Mouse (Mus musculus): Measurements from ENCODE around the gene Cdyl. TPM values are rescaled to one million over a fixed set of nuclear protein-coding genes. Genes with fewer than 3 reads are reported as not detected.

Cdyl gene
- polyA plus RNA-seq, 1 experiment, result 10.9 TPM

GRCm38 (mm10) chr13:35769673-35770072 lies 110.0 kb downstream of the Cdyl start:
- no peaks in the 10 kb centered on the region for H3K36me3 ChIP-seq (ENCODE audit: control insufficient read depth, insufficient read depth)
- H3ac ChIP-seq (ENCODE audit: control insufficient read depth, insufficient read length), result no peak overlapping the region
- H3K27me3 ChIP-seq (ENCODE audit: control insufficient read depth, insufficient read depth, insufficient read length), result no peaks in the 10 kb centered on the region
- H3K4me3 ChIP-seq, result no peak overlapping the region
- no peak for TF ChIP-seq POLR2AphosphoS2 (IDR thresholded peaks at IDR 0.05; ENCODE audit: insufficient read length, low read depth)
- peaks cover 78% of the 10 kb centered on the region for H3K79me2 ChIP-seq (ENCODE audit: control insufficient read depth, insufficient read depth)
- no peak overlapping the region for H3K4me2 ChIP-seq (ENCODE audit: low read depth)

- Histone ChIP-seq H3K36me3 (ENCODE audit: control insufficient read depth, insufficient read depth) (no peaks in the 10 kb centered on the region), H3K4me3 (no peak overlapping the region), H3ac (ENCODE audit: control insufficient read depth, insufficient read length) (no peak overlapping the region), H3K4me2 (ENCODE audit: low read depth) (no peak overlapping the region), H3K79me2 (ENCODE audit: control insufficient read depth, insufficient read depth) (peaks cover 78% of the 10 kb centered on the region), H3K27me3 (ENCODE audit: control insufficient read depth, insufficient read depth, insufficient read length) (no peaks in the 10 kb centered on the region)
- TF ChIP-seq USF1 (IDR thresholded peaks at IDR 0.05; ENCODE audit: low read depth) (no peak), POLR2A (IDR thresholded peaks at IDR 0.05; ENCODE audit: insufficient read length, low read depth) (no peak), REST (IDR thresholded peaks at IDR 0.05; ENCODE audit: insufficient read depth, insufficient read length) (no peak), E2F4 (IDR thresholded peaks at IDR 0.05; ENCODE audit: insufficient read depth) (no peak), TCF12 (IDR thresholded peaks at IDR 0.05; ENCODE audit: insufficient read depth, poor library complexity, severe bottlenecking) (no peak), MAX (IDR thresholded peaks at IDR 0.05; ENCODE audit: low read depth) (no peak), MYOG (IDR thresholded peaks at IDR 0.05; ENCODE audit: control insufficient read depth in 1 of 3, insufficient read depth in 1 of 3, insufficient read length in 2 of 3, low read depth in 2 of 3) (no peak), TCF3 (IDR thresholded peaks at IDR 0.05; ENCODE audit: insufficient read length, low read depth) (no peak), CEBPB (IDR thresholded peaks at IDR 0.05; ENCODE audit: insufficient read depth, poor library complexity, severe bottlenecking) (no peak), POLR2AphosphoS2 (IDR thresholded peaks at IDR 0.05; ENCODE audit: insufficient read length, low read depth) (no peak), MYOD1 (IDR thresholded peaks at IDR 0.05; ENCODE audit: control insufficient read depth in 1 of 3, insufficient read length in 2 of 3, low read depth in 2 of 3) (no peak), SRF (IDR thresholded peaks at IDR 0.05; ENCODE audit: control insufficient read depth, insufficient read length, low read depth) (no peak)
These were observed 110.8 kb downstream of the Cdyl start for GRCm38 (mm10) chr13:35770421-35770820.

- no peak for TF ChIP-seq USF1 (IDR thresholded peaks at IDR 0.05; ENCODE audit: low read depth)
- TF ChIP-seq SRF (IDR thresholded peaks at IDR 0.05; ENCODE audit: control insufficient read depth, insufficient read length, low read depth), result no peak
- TF ChIP-seq MYOD1 (IDR thresholded peaks at IDR 0.05; ENCODE audit: control insufficient read depth in 1 of 3, insufficient read length in 2 of 3, low read depth in 2 of 3), result no peak
- no peak for TF ChIP-seq E2F4 (IDR thresholded peaks at IDR 0.05; ENCODE audit: insufficient read depth)
- no peak for TF ChIP-seq MYOG (IDR thresholded peaks at IDR 0.05; ENCODE audit: control insufficient read depth in 1 of 3, insufficient read depth in 1 of 3, insufficient read length in 2 of 3, low read depth in 2 of 3)
- no peak for TF ChIP-seq REST (IDR thresholded peaks at IDR 0.05; ENCODE audit: insufficient read depth, insufficient read length)
- no peak for TF ChIP-seq POLR2A (IDR thresholded peaks at IDR 0.05; ENCODE audit: insufficient read length, low read depth)
- TF ChIP-seq TCF3 (IDR thresholded peaks at IDR 0.05; ENCODE audit: insufficient read length, low read depth), result no peak
- no peak for TF ChIP-seq TCF12 (IDR thresholded peaks at IDR 0.05; ENCODE audit: insufficient read depth, poor library complexity, severe bottlenecking)
- TF ChIP-seq CEBPB (IDR thresholded peaks at IDR 0.05; ENCODE audit: insufficient read depth, poor library complexity, severe bottlenecking), result no peak
- no peak for TF ChIP-seq MAX (IDR thresholded peaks at IDR 0.05; ENCODE audit: low read depth)
- TF ChIP-seq POLR2AphosphoS2 (IDR thresholded peaks at IDR 0.05; ENCODE audit: insufficient read length, low read depth), result no peak
- Histone ChIP-seq H3ac (ENCODE audit: control insufficient read depth, insufficient read length) (no peak overlapping the region), H3K27me3 (ENCODE audit: control insufficient read depth, insufficient read depth, insufficient read length) (no peaks in the 10 kb centered on the region), H3K4me2 (ENCODE audit: low read depth) (no peak overlapping the region), H3K36me3 (ENCODE audit: control insufficient read depth, insufficient read depth) (no peaks in the 10 kb centered on the region), H3K79me2 (ENCODE audit: control insufficient read depth, insufficient read depth) (peaks cover 85% of the 10 kb centered on the region), H3K4me3 (no peak overlapping the region)
These were observed 112.3 kb downstream of the Cdyl start for GRCm38 (mm10) chr13:35771968-35772382.

- Histone ChIP-seq H3K27me3 (ENCODE audit: control insufficient read depth, insufficient read depth, insufficient read length) (no peaks in the 10 kb centered on the region), H3K36me3 (ENCODE audit: control insufficient read depth, insufficient read depth) (no peaks in the 10 kb centered on the region), H3K4me2 (ENCODE audit: low read depth) (no peak overlapping the region), H3ac (ENCODE audit: control insufficient read depth, insufficient read length) (no peak overlapping the region), H3K79me2 (ENCODE audit: control insufficient read depth, insufficient read depth) (peaks cover 86% of the 10 kb centered on the region), H3K4me3 (no peak overlapping the region)
- peak in 1 of 3 experiments; percentile 51 for TF ChIP-seq MYOD1 (IDR thresholded peaks at IDR 0.05; ENCODE audit: control insufficient read depth in 1 of 3, insufficient read length in 2 of 3, low read depth in 2 of 3)
- no peak for TF ChIP-seq TCF12 (IDR thresholded peaks at IDR 0.05; ENCODE audit: insufficient read depth, poor library complexity, severe bottlenecking)
- peak in 1 of 3 experiments; percentile 45 for TF ChIP-seq MYOG (IDR thresholded peaks at IDR 0.05; ENCODE audit: control insufficient read depth in 1 of 3, insufficient read depth in 1 of 3, insufficient read length in 2 of 3, low read depth in 2 of 3)
These were observed 114.1 kb downstream of the Cdyl start for GRCm38 (mm10) chr13:35773763-35774162.

GRCm38 (mm10) chr13:35776123-35776522 lies 116.5 kb downstream of the Cdyl start:
- Histone ChIP-seq H3K79me2 (ENCODE audit: control insufficient read depth, insufficient read depth) (peaks cover 89% of the 10 kb centered on the region), H3K4me3 (no peak overlapping the region), H3K4me2 (ENCODE audit: low read depth) (no peak overlapping the region), H3ac (ENCODE audit: control insufficient read depth, insufficient read length) (no peak overlapping the region), H3K27me3 (ENCODE audit: control insufficient read depth, insufficient read depth, insufficient read length) (no peaks in the 10 kb centered on the region), H3K36me3 (ENCODE audit: control insufficient read depth, insufficient read depth) (no peaks in the 10 kb centered on the region)
- TF ChIP-seq TCF3 (IDR thresholded peaks at IDR 0.05; ENCODE audit: insufficient read length, low read depth) (no peak), MYOG (IDR thresholded peaks at IDR 0.05; ENCODE audit: control insufficient read depth in 1 of 3, insufficient read depth in 1 of 3, insufficient read length in 2 of 3, low read depth in 2 of 3) (no peak), TCF12 (IDR thresholded peaks at IDR 0.05; ENCODE audit: insufficient read depth, poor library complexity, severe bottlenecking) (no peak), E2F4 (IDR thresholded peaks at IDR 0.05; ENCODE audit: insufficient read depth) (no peak), REST (IDR thresholded peaks at IDR 0.05; ENCODE audit: insufficient read depth, insufficient read length) (no peak), SRF (IDR thresholded peaks at IDR 0.05; ENCODE audit: control insufficient read depth, insufficient read length, low read depth) (no peak), MAX (IDR thresholded peaks at IDR 0.05; ENCODE audit: low read depth) (no peak), MYOD1 (IDR thresholded peaks at IDR 0.05; ENCODE audit: control insufficient read depth in 1 of 3, insufficient read length in 2 of 3, low read depth in 2 of 3) (no peak), USF1 (IDR thresholded peaks at IDR 0.05; ENCODE audit: low read depth) (no peak)
